Comparison of ENCODE assay signal across 17 mouse cellular contexts in genomic region chr11:20586180-20586579, GRCm38 (mm10).
"Had no signal": no experiment of that assay in that cellular context is flagged by ENCODE, and none has a peak within 500 bp of the region (broad histone marks: within the 10 kb centered on the region; RNA-seq: fewer than 3 reads in every experiment).

No protein-coding gene starts in this region.

- DNase-seq: lung, adult 2 months; lung, postnatal 14 days; lung, postnatal 4 days; midbrain, embryonic 14.5 days; right cerebral cortex, postnatal 14 days; thymus, adult 2 months; thymus, postnatal 25 days; thymus, postnatal 4 days had no signal

- H3K9me3 ChIP-seq: liver, embryonic 15.5 days; lung, embryonic 15.5 days; midbrain, embryonic 10.5 days; midbrain, embryonic 12.5 days; neural tube, embryonic 12.5 days; stomach, embryonic 15.5 days had no signal

- H3K27me3 ChIP-seq: liver, embryonic 15.5 days; lung, embryonic 15.5 days; midbrain, embryonic 12.5 days; neural tube, embryonic 12.5 days; stomach, embryonic 15.5 days had no signal

- ATAC-seq: lung, postnatal 0 days; midbrain, embryonic 16.5 days had no signal

- H3K4me3 ChIP-seq: liver, embryonic 15.5 days; lung, embryonic 15.5 days; midbrain, embryonic 10.5 days; midbrain, embryonic 12.5 days; neural tube, embryonic 12.5 days; stomach, embryonic 15.5 days had no signal

- H3K4me1 ChIP-seq: liver, embryonic 15.5 days; midbrain, embryonic 12.5 days; neural tube, embryonic 12.5 days; stomach, embryonic 15.5 days had no signal

- H3K36me3 ChIP-seq: liver, embryonic 15.5 days; lung, embryonic 15.5 days; midbrain, embryonic 10.5 days; midbrain, embryonic 12.5 days; neural tube, embryonic 12.5 days; stomach, embryonic 15.5 days had no signal

- H3K4me2 ChIP-seq: liver, embryonic 15.5 days; lung, embryonic 15.5 days; midbrain, embryonic 12.5 days; neural tube, embryonic 12.5 days; stomach, embryonic 15.5 days had no signal

- H3K27ac ChIP-seq: liver, embryonic 15.5 days; lung, embryonic 15.5 days; midbrain, embryonic 10.5 days; midbrain, embryonic 12.5 days; neural tube, embryonic 12.5 days; stomach, embryonic 15.5 days; stomach, postnatal 0 days had no signal

- H3K9ac ChIP-seq: liver, embryonic 15.5 days; lung, embryonic 15.5 days; midbrain, embryonic 12.5 days; neural tube, embryonic 12.5 days; stomach, embryonic 15.5 days had no signal
